Mouse (Mus musculus) neural tube, embryonic 11.5 days (tissue): ENCODE data around the gene Msi2. TPM values are rescaled to one million over a fixed set of nuclear protein-coding genes. Genes with fewer than 3 reads are reported as not detected.

Experiments
- ATAC-seq: fragments of 200-750 bp; cut with Nextera tagmentation; 2 replicates; pipeline ENCODE4 v1.8.0; 2017; ENCODE audit warnings: moderate number of reproducible peaks, mild to moderate bottlenecking, moderate TSS enrichment, moderate library complexity; ENCODE audit not compliant: insufficient read depth, low FRiP score, low TSS enrichment
- DNase-seq: peaks from one replicate; pipeline ENCODE4 v3.0.0-alpha.2; 2015; ENCODE audit warnings: low spot score
- H3K27ac ChIP-seq: fragments of 300-500 bp; sonication (generic); 2 replicates; pipeline ENCODE4 v1.5.1; 2014; ENCODE audit warnings: low read depth, mild to moderate bottlenecking, low read length
- H3K27me3 ChIP-seq: fragments of 300-500 bp; sonication (generic); 2 replicates; pipeline ENCODE4 v1.6.1; 2014; ENCODE audit warnings: mild to moderate bottlenecking, low read length, mixed read lengths; ENCODE audit not compliant: control insufficient read depth, insufficient read depth
- H3K36me3 ChIP-seq: fragments of 300-500 bp; sonication (generic); 2 replicates; pipeline ENCODE4 v1.6.1; 2014; ENCODE audit warnings: mild to moderate bottlenecking, low read length, moderate library complexity, mixed read lengths; ENCODE audit not compliant: control insufficient read depth, insufficient read depth
- H3K4me1 ChIP-seq: fragments of 300-500 bp; sonication (generic); 2 replicates; pipeline ENCODE4 v1.6.1; 2014; ENCODE audit warnings: low read length, mixed read lengths; ENCODE audit not compliant: control insufficient read depth, insufficient read depth
- H3K4me2 ChIP-seq: fragments of 300-500 bp; sonication (generic); 2 replicates; pipeline ENCODE4 v1.6.1; 2014; ENCODE audit warnings: low read depth, mild to moderate bottlenecking, moderate library complexity
- H3K4me3 ChIP-seq: fragments of 300-500 bp; sonication (generic); 2 replicates; pipeline ENCODE4 v1.5.1; 2014; ENCODE audit warnings: low read depth, low read length
- H3K9ac ChIP-seq: fragments of 300-500 bp; sonication (generic); 2 replicates; pipeline ENCODE4 v1.6.1; 2014; ENCODE audit warnings: mild to moderate bottlenecking, low read length
- H3K9me3 ChIP-seq: fragments of 300-500 bp; sonication (generic); 2 replicates; pipeline ENCODE4 v1.6.1; 2016; ENCODE audit warnings: low read length; ENCODE audit not compliant: control insufficient read depth
- WGBS: fragments of 180-500 bp; shearing (Covaris S2); extraction: QIAGEN DNeasy Blood & Tissue Kit; methylation state at CpG from one replicate; pipeline ENCODE4 v1.1.7; 2014; 5-methylcytosine and 5-hydroxymethylcytosine counted together
- polyA plus RNA-seq: library from polyadenylated mRNA; unstranded; fragments of >200 nt; fragmentation: Nextera tagmentation; extraction: Ambion mirVana; gene quantifications from 2 replicates; pipeline ENCODE4 v1.2.1, GENCODE M21; 2014

The Msi2 gene
- polyA plus RNA-seq, 1 experiment from 2014 or later = 20.6 TPM

DNA sequence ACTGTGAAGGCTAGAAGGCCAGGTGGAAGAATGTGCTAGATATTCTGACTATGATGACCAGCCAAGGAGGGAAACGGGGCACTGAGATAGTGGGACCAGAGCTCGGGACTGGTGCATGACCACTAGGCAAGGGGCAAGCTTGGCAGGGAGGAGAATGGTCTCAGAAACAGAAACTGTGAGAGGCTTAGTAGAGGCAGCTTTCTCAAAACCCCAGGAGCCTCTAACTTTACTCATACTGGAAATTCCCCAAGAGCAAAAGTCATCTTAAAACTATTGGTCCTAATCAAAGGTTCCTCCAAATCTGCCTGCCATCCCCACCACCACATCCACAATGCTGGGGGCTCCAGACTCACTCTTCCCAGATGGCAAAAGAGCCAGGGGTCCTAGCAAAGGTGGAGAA, 181.5 kb downstream of the Msi2 start:
- Histone ChIP-seq H3K9ac (no peak overlapping the region), H3K4me3 (no peak overlapping the region), H3K27me3 (no peaks in the 10 kb centered on the region), H3K4me2 (no peak overlapping the region), H3K36me3 (no peaks in the 10 kb centered on the region), H3K27ac (no peak overlapping the region), H3K9me3 (no peaks in the 10 kb centered on the region), H3K4me1 (peaks cover 50% of the 10 kb centered on the region)
- DNase-seq (no peak), ATAC-seq (no peak)
- WGBS = 92% methylated on average over 2 of the region's 2 CpGs

DNA sequence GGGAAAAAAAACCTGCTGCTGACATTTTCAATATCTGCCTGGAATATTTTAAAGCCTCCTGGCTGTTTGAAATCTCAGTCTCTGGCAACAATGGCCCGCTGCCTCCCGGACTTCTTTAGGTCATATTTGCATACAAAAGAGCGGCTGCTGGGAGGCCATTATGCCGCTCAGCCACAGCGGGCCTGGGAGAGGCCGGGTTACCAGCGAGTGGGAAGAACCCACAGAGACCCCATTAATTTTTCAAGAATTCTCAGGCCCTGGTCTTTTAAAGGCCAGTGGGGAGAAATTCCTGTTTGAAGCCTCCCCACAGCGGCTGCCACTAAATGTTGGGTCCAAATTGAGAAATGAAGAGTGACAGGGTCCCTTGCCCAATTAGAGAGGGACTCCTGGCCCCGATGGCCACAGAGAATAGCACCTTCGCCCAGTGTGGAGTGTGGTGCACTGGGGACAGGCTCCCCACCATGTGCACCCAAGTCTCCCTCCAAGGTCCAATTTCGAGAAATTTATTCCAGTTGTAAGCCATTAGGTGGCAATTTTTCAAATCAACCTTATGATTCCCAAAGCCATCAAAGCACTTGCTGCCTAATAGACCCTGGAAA, 183.9 kb downstream of the Msi2 start:
- ATAC-seq = peak; percentile 55; the same call in 1 of the 2 replicates
- Histone ChIP-seq H3K9me3 (no peaks in the 10 kb centered on the region), H3K4me3 (no peak overlapping the region), H3K27ac (peak overlapping the region; percentile 72), H3K4me1 (peaks cover 41% of the 10 kb centered on the region), H3K36me3 (no peaks in the 10 kb centered on the region; the same call in 1 of the 2 replicates), H3K27me3 (no peaks in the 10 kb centered on the region), H3K4me2 (no peak overlapping the region; the same call in 1 of the 2 replicates), H3K9ac (0 out of 2 replicates have a peak overlapping the region, but pooled peaks have one; percentile 19)
- DNase-seq = peak; percentile 65
- WGBS = 15% methylated on average over 11 of the region's 11 CpGs

DNA sequence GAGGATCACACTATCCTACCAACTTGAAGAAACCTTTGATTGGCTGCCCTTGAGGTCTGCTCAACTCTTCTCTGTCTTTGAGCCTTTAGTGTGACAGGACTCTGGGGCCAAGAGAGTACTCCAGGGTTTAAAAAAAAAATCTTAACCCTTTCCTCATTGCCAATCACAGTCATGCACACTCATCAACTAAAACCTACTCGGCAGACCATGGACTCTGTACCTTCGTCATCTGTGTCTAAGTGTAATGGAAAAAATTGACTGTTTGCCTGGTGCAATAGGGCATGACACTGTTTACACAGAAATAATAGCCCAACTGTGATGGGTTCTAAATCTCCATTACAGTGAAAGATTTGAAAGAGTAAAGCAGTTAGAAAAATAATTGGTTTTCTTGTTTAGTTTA, 186.3 kb downstream of the Msi2 start:
- H3K9me3 ChIP-seq = no peaks in the 10 kb centered on the region
- H3K4me2 ChIP-seq = no peak overlapping the region
- no peak overlapping the region for H3K9ac ChIP-seq
- no peak for ATAC-seq
- no peak overlapping the region for H3K4me3 ChIP-seq
- no peak for DNase-seq
- no peaks in the 10 kb centered on the region for H3K27me3 ChIP-seq
- H3K4me1 ChIP-seq = peaks cover 47% of the 10 kb centered on the region
- no peak overlapping the region for H3K27ac ChIP-seq
- H3K36me3 ChIP-seq = no peaks in the 10 kb centered on the region; the same call in 1 of the 2 replicates
- 75% methylated on average over 2 of the region's 2 CpGs for WGBS

- Histone ChIP-seq H3K9ac (no peak overlapping the region), H3K27me3 (no peaks in the 10 kb centered on the region), H3K27ac (no peak overlapping the region), H3K9me3 (no peaks in the 10 kb centered on the region), H3K4me1 (peaks cover 54% of the 10 kb centered on the region), H3K4me3 (no peak overlapping the region), H3K36me3 (no peaks in the 10 kb centered on the region; the same call in 1 of the 2 replicates), H3K4me2 (no peak overlapping the region)
- DNase-seq (no peak), ATAC-seq (no peak)
- 78% methylated on average over 4 of the region's 4 CpGs for whole genome bisulfite sequencing
Observed at GRCm38 (mm10) chr11:88530032-88530431, 188.3 kb downstream of the Msi2 start.

DNA sequence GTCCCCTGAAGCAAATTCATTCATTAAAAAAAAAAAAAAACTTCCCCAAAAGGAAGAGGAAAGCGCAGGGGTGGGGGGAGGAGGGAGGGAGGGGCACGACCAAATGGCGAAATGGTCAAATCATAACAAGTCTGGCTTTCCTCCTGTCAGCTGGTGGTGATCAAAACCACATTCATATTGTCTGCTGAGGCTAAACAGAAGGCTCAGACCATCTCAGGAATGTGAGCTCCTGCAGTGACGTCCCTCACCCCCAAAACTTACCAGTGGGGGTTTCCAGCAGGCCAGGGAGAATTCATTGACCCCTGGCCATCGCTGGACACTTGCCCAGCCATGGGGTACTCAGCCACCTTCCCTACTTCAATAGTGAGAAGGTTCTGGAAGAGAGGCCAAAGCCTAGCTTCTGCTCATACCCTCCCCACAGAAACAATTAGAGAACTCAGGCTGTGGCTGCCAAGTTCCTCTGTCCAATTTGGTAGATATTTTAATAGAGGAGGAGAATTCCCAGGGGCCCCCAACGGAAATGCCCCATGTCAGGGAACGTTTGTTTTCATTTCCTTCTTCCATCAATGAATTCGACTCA, 189.7 kb downstream of the Msi2 start:
- Histone ChIP-seq H3K27me3 (no peaks in the 10 kb centered on the region), H3K9ac (no peak overlapping the region), H3K4me2 (no peak overlapping the region), H3K4me1 (peaks cover 51% of the 10 kb centered on the region), H3K4me3 (no peak overlapping the region), H3K9me3 (no peaks in the 10 kb centered on the region), H3K27ac (no peak overlapping the region), H3K36me3 (no peaks in the 10 kb centered on the region; the same call in 1 of the 2 replicates)
- ATAC-seq = no peak
- 40% methylated on average over 8 of the region's 8 CpGs for WGBS
- DNase-seq = peak; percentile 44

DNA sequence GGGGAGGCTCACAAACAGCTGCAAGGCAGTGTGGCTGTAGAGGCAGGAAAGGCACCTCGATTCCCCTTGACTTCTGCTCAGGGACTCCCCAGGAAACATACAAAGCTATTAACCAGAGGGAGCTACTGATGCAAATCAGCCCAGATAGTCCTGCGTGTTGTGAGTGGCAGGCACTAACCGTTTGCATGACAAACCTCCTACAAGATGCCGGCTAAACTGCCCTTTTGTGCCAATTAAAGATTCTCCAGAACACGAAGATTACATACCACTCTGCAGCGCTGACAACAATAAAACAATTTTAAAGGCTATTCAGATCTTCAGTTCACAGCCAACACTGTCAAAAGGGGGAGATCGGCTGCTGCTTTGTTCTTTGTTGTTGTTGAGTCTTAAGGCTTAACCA, 191.6 kb downstream of the Msi2 start:
- Histone ChIP-seq H3K4me1 (peaks cover 51% of the 10 kb centered on the region), H3K36me3 (no peaks in the 10 kb centered on the region; the same call in 1 of the 2 replicates), H3K4me2 (no peak overlapping the region), H3K9ac (no peak overlapping the region), H3K4me3 (no peak overlapping the region), H3K27me3 (no peaks in the 10 kb centered on the region), H3K27ac (peak overlapping the region; percentile 54; the same call in 1 of the 2 replicates), H3K9me3 (no peaks in the 10 kb centered on the region)
- no peak for ATAC-seq
- WGBS = 7% methylated on average over 7 of the region's 7 CpGs
- DNase-seq = no peak

DNA sequence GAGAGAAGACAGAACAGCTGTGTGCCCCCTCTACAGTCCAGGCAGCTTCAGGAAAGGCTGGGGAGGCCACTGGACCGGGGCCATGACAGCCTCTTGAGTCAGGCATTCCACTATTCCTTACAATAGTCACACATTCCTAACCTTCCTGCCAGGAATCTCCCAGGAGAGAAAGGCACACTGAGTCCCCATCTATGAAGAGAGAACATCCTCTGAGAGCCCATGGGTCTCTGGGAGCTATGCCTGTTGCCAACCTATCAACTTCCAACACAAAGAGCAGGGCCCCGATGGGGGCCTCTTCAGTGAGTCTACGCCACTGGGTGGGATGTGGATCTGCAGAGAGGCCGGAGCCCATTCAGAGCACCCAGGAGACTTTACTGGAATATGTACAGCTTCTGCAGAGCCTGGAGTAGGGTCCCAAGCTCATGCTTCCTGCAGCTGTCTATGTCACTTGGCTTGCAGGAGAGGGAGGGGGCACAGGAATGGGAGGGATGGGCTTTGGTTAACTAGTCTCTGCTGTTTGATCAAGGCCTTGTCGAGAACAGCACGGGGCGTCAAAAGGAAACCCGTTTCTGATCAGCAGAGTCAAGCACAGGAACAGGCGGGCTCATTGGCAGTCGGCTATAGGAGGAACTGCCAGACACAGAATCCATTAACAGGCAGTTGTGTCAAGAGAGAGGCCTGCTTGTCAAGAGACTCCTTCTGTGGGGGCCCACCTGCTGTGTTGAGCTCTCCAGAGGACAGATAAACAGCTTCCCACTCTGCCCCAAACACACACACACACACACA, 193.3 kb downstream of the Msi2 start:
- Histone ChIP-seq H3K4me1 (peaks cover 51% of the 10 kb centered on the region), H3K4me3 (no peak overlapping the region), H3K36me3 (no peaks in the 10 kb centered on the region), H3K27me3 (no peaks in the 10 kb centered on the region), H3K9ac (no peak overlapping the region), H3K4me2 (no peak overlapping the region), H3K9me3 (no peaks in the 10 kb centered on the region), H3K27ac (no peak overlapping the region; the same call in 1 of the 2 replicates)
- ATAC-seq = no peak
- 36% methylated on average over 10 of the region's 10 CpGs for WGBS
- DNase-seq = no peak

DNA sequence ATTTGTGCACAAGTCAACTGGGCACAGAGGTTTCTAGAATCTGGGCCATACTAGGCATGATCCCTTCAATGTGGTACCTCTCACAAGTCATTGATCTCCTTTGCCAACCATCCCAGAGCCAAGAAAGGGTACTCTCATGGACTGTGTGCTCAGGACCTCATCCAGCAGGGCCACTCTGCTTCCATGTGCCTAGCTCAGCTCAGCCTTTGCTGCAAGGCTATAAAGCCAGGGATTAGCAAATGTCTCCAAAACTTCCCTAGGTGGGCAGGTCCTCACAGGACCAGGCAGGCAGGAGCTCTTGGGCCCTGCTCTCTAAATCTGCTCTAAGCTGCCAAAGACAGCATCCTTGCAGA, 193.9 kb downstream of the Msi2 start:
- no peaks in the 10 kb centered on the region for H3K36me3 ChIP-seq
- no peak overlapping the region for H3K4me3 ChIP-seq
- no peak overlapping the region for H3K27ac ChIP-seq
- H3K4me1 ChIP-seq = peaks cover 48% of the 10 kb centered on the region
- DNase-seq (no peak), ATAC-seq (no peak)
- H3K4me2 ChIP-seq = no peak overlapping the region
- no peaks in the 10 kb centered on the region for H3K9me3 ChIP-seq
- H3K9ac ChIP-seq = no peak overlapping the region
- no peaks in the 10 kb centered on the region for H3K27me3 ChIP-seq
